Mouse (Mus musculus): ENCODE data around the gene Rnf208.

DNA sequence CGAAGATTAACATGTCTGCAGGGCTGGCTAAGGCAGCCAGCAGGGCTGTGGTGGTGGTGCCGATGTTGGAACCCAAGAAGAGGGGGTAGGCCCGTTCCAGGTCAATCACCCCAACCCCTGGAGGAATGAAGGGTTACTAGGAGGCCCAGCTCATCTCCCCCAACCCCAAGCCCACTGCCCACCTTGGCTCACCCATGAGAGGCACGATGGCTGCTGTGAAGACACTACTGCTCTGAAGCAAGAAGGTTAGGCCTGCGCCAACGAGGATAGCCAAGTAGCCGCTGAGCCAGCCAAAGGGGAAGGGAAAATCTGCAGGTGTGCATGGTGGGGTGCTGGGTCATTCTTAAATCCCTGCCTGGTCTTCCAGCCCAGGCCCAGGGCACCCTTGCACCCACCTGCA lies 11.5 kb upstream of the Rnf208 start:
- TF ChIP-seq POLR2A (IDR thresholded peaks at IDR 0.05; ENCODE audit: insufficient read length, low read depth), result no peak
- TF ChIP-seq MYOG (IDR thresholded peaks at IDR 0.05; ENCODE audit: control insufficient read depth in 1 of 3, insufficient read depth in 1 of 3, insufficient read length in 2 of 3, low read depth in 2 of 3), result no peak
- no peak for TF ChIP-seq MAX (IDR thresholded peaks at IDR 0.05; ENCODE audit: low read depth)
- TF ChIP-seq CEBPB (IDR thresholded peaks at IDR 0.05; ENCODE audit: insufficient read depth, poor library complexity, severe bottlenecking), result no peak
- no peak for TF ChIP-seq POLR2AphosphoS2 (IDR thresholded peaks at IDR 0.05; ENCODE audit: insufficient read length, low read depth)
- no peak for TF ChIP-seq E2F4 (IDR thresholded peaks at IDR 0.05; ENCODE audit: insufficient read depth)
- TF ChIP-seq MYOD1 (IDR thresholded peaks at IDR 0.05; ENCODE audit: control insufficient read depth in 1 of 3, insufficient read length in 2 of 3, low read depth in 2 of 3), result no peak
- no peak for TF ChIP-seq TCF12 (IDR thresholded peaks at IDR 0.05; ENCODE audit: insufficient read depth, poor library complexity, severe bottlenecking)
- no peak for TF ChIP-seq USF1 (IDR thresholded peaks at IDR 0.05; ENCODE audit: low read depth)
- TF ChIP-seq SRF (IDR thresholded peaks at IDR 0.05; ENCODE audit: control insufficient read depth, insufficient read length, low read depth), result no peak
- TF ChIP-seq REST (IDR thresholded peaks at IDR 0.05; ENCODE audit: insufficient read depth, insufficient read length), result no peak
- no peak for TF ChIP-seq TCF3 (IDR thresholded peaks at IDR 0.05; ENCODE audit: insufficient read length, low read depth)

All from myocyte (in vitro differentiated cells).